Mouse (Mus musculus) C2C12 (cell line): ENCODE measurements at regions not wholly inside any gene's neighbourhood (a gene's known extent, or its start where the extent isn't known, plus 50 kb on each side); places are given as distances from the start of the nearest gene placed in this dataset.

Experiments
- CEBPB ChIP-seq: IDR thresholded peaks from one replicate; pipeline ENCODE4 v1.6.1; 2011; ENCODE audit warnings: low read depth, mild to moderate bottlenecking, control low read depth, moderate library complexity
- CTCF ChIP-seq: IDR thresholded peaks from one replicate; pipeline ENCODE4 v1.5.1; 2011; ENCODE audit not compliant: control insufficient read depth, insufficient read depth, insufficient read length
- FOSL1 ChIP-seq: IDR thresholded peaks from one replicate; pipeline ENCODE4 v1.8.0; 2011; ENCODE audit warnings: mild to moderate bottlenecking, low read length; ENCODE audit not compliant: poor library complexity, insufficient read depth, severe bottlenecking
- MAX ChIP-seq: IDR thresholded peaks from one replicate; pipeline ENCODE4 v1.6.1; 2011; ENCODE audit warnings: mild to moderate bottlenecking, control low read depth
- MYOD1 ChIP-seq: IDR thresholded peaks from one replicate; pipeline ENCODE4 v1.6.1; 2011; ENCODE audit warnings: low read depth; ENCODE audit not compliant: control insufficient read depth, insufficient read length
- MYOG ChIP-seq: IDR thresholded peaks from one replicate; pipeline ENCODE4 v1.6.1; 2011; ENCODE audit not compliant: control insufficient read depth, insufficient read length; ENCODE audit errors: extremely low read depth
- USF1 ChIP-seq: IDR thresholded peaks from one replicate; pipeline ENCODE4 v1.6.1; 2011; ENCODE audit warnings: low read depth, mild to moderate bottlenecking, control low read depth, moderate library complexity

DNA sequence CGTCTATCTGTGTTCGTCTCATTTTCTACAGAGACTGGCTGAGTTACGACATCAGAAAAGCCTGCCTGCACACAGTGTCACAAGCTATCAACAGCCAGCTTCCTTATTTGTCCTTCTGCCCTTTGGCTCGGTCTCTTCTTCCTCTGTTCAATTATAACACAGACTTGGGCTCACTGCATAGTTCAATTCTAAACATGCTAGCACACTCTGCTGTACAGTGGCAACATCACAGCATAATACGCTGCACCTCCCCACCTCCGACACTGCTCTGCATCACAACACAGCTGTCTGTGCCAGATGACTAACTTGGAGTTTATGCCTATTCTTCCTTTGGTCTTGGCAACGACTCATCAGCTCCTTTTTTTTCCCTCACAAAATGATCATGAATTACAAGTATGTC lies 111.0 kb downstream of the Cenpw start:
- no peak for TF ChIP-seq CTCF
- TF ChIP-seq MAX = no peak
- TF ChIP-seq USF1 = no peak
- TF ChIP-seq MYOD1 = no peak
- TF ChIP-seq FOSL1 = no peak
- TF ChIP-seq CEBPB = no peak
- no peak for TF ChIP-seq MYOG
